Mouse (Mus musculus) urinary bladder, postnatal 10 days (tissue): ENCODE measurements around the gene Erp44.

Experiments used
- DNase-seq: peaks from one replicate; pipeline ENCODE4 v3.0.0; 2022; ENCODE audit warnings: low spot score

Gene Erp44

DNA sequence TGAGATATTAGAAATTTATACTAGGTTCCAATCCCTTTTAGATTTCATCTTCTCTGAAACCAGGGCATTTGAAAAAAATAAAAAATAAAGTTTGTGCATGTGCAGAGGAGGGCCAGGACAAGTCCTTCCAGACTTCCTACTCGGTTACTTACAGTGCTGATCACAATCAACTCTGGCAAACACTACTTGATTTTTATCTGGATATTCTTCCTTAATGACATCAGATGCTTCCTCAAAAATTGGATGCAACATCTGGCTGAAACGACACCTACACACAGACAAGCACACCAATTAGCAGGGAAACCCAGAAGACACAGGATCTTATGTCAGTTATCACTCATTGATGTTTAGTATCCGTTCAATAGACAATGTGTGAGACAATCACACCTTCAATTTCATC lies 42.6 kb downstream of the Erp44 start:
- no peak for DNase-seq

DNA sequence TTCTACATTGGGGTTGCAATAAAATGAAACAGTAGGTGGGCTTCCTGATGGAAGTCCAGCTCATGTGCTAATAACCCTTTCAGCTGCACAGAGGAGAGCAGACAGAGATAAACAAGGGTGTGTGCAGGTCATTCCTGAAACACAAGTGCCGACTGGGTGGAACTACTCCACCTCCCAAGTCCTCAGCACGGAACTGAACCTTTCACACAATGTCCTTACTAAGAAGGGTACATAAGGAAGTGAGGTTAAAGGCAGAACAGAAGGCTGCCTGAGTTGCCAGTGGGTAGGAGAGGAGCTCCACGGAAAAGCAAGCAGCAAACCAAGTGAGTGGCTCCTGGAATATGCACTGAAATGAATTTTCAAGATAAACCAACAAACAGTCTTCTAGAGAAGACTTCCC lies 52.6 kb downstream of the Erp44 start:
- no peak for DNase-seq

DNA sequence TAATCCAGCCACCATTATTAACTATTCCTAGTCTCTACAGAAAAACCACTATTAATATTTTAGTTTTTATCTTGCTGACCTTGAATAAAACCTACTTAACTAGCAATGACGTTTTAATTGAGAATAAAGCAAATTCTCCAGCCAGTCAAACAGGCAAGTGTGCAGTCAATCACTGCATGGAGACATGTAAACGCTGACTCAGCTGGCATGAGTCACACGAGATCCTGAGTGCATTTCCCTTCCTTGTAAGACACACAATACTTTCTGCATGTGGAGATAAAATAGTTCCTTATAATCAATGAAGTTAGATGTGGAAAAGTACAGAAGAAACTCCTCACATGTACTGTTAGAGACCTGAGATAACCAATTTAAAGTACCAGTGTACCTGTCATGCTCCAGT lies 53.8 kb downstream of the Erp44 start:
- DNase-seq: no peak

- no peak for DNase-seq
These were observed 54.2 kb downstream of the Erp44 start for GRCm38 (mm10) chr4:48225173-48225572.

GRCm38 (mm10) chr4:48203564-48203963 lies 75.8 kb downstream of the Erp44 start:
- no peak for DNase-seq

DNA sequence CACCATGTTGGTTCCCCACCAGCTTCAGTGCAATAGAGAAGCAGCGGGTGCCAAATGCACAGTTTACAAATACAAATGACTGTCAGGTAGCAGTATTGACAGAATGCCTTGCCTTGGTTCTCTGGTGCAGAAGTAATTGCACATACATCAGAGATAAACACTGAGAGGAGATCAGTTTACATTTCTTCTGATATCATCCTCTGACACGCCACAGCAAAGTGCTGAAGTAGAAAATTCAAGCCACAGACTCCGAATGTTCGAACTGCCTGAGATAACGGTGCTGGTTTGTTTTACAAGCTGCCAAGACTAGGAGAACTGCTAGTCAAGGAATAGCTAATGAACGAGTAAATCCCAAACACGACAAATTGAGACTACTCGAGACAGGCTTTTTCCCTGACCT lies 80.9 kb downstream of the Erp44 start:
- DNase-seq: no peak

DNA sequence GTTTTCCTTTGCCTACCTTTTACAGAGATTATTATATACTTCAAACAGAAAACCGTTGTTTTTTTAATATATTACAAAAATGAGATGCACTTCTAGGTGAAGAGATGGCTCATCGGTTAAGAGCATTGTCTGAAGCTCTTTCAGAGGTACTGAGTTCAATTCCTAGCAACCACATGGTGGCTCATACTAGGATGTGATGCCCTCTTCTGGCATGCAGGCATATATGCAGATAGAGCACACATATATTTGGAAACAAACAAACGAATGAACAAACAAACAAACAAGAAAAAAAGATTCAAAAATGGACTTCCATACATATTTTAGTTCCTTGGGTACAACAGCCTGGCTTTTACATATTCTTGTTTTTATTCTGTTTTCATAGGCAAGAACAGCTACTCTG lies 81.4 kb downstream of the Erp44 start:
- DNase-seq: no peak

- no peak for DNase-seq
These were observed 97.1 kb downstream of the Erp44 start for GRCm38 (mm10) chr4:48182115-48182806.

DNA sequence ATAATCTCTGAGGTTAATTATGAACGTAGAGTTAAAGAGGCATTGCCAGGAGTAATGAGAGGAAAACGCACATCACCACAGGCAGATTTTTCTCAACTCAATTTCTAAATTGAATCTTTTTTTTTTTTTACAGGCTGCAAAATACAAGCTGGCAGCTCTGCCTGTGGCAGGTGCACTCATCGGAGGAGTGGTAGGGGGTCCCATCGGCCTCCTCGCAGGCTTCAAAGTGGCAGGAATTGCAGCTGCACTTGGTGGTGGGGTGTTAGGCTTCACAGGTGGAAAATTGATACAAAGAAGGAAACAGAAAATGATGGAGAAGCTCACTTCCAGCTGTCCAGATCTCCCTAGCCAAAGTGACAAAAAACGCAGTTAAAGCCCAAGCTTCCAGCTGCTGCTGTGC lies 98.0 kb downstream of the Erp44 start:
- DNase-seq: no peak

GRCm38 (mm10) chr4:48180922-48181321 lies 98.4 kb downstream of the Erp44 start:
- DNase-seq: no peak

- DNase-seq: no peak
These were observed 103.7 kb downstream of the Erp44 start for GRCm38 (mm10) chr4:48175666-48176065.

DNA sequence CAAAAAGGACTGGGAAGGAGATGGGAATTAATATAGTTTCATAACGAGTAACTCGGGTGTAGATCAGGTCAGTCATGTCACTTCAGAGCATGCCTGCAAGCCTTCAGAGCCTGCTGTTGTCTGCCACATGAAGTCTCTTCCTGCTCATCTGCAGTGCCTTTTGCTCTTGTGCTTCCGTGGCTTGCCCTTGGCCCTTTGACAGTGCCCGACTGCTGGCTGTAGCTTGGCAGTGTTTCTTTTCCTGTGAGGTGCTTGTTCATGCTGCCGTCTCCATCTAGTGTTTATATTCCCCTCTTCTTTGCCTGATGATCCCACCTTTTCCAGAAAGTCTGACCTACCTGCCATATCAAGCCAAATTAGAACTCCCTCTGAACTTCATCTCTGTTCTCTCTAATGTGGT lies 115.5 kb downstream of the Erp44 start:
- DNase-seq: no peak

DNA sequence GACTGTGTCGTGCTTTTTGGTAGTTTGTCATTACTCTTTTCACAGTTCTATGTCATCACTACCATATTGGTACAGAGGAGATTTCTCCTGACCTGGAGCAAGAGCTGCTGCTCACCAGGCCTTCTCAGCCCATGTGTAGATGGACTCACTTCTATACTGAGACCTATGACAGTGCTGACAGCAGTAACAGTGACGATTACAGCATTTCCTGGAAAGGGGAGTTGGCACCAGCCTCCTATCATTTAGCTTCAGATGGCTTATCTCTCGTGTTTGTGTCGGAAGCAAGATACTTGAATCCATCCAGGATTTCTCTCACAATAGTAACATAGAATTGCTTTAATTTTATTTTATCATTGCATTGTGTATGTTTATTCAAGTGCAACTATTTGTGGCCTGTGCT lies 119.0 kb downstream of the Erp44 start:
- DNase-seq: no peak

- DNase-seq: no peak
These were observed 123.5 kb downstream of the Erp44 start for GRCm38 (mm10) chr4:48155864-48156263.

- DNase-seq: no peak
These were observed 126.1 kb downstream of the Erp44 start for GRCm38 (mm10) chr4:48153229-48153628.

GRCm38 (mm10) chr4:48149492-48149891 lies 129.9 kb downstream of the Erp44 start:
- no peak for DNase-seq
